Mouse (Mus musculus) intestine, postnatal 0 days (tissue): ENCODE measurements around the gene Bphl. TPM values are rescaled to one million over a fixed set of nuclear protein-coding genes. Genes with fewer than 3 reads are reported as not detected.
"Not testable (repeated sequence)": the region's sequence is repeated elsewhere in the genome, so short reads cannot be mapped to it uniquely, and the experiment has no call there.

Source experiments
- ATAC-seq: fragments of 200-750 bp; cut with Nextera tagmentation; 2 replicates; pipeline ENCODE4 v1.8.0; 2017; ENCODE audit warnings: mild to moderate bottlenecking, moderate TSS enrichment, moderate library complexity
- H3K27ac ChIP-seq: fragments of 300-500 bp; sonication (generic); 2 replicates; pipeline ENCODE4 v1.5.1; 2014; ENCODE audit warnings: mild to moderate bottlenecking, low read depth, low read length, moderate library complexity
- H3K27me3 ChIP-seq: fragments of 300-500 bp; sonication (generic); replicated peaks from 2 replicates; pipeline ENCODE4 v1.6.1; 2014; ENCODE audit warnings: low read length, mixed read lengths; ENCODE audit not compliant: control insufficient read depth, insufficient read depth
- H3K36me3 ChIP-seq: fragments of 300-500 bp; sonication (generic); 2 replicates; pipeline ENCODE4 v1.6.1; 2014; ENCODE audit warnings: mild to moderate bottlenecking, moderate library complexity; ENCODE audit not compliant: control insufficient read depth, insufficient read depth
- H3K4me1 ChIP-seq: fragments of 300-500 bp; sonication (generic); replicated peaks from 2 replicates; pipeline ENCODE4 v1.6.1; 2014; ENCODE audit warnings: antibody characterized with exemption, low read length, mixed read lengths; ENCODE audit not compliant: control insufficient read depth, insufficient read depth
- H3K4me2 ChIP-seq: fragments of 300-500 bp; sonication (generic); replicated peaks from 2 replicates; pipeline ENCODE4 v1.6.1; 2014; ENCODE audit warnings: low read depth, mild to moderate bottlenecking, moderate library complexity
- H3K4me3 ChIP-seq: fragments of 300-500 bp; sonication (generic); 2 replicates; pipeline ENCODE4 v1.5.1; 2014; ENCODE audit warnings: low read depth, low read length
- H3K9ac ChIP-seq: fragments of 300-500 bp; sonication (generic); 2 replicates; pipeline ENCODE4 v1.6.1; 2014; ENCODE audit warnings: mild to moderate bottlenecking, low read depth, low read length
- H3K9me3 ChIP-seq: fragments of 300-500 bp; sonication (generic); 2 replicates; pipeline ENCODE4 v1.6.1; 2016; ENCODE audit warnings: mixed run types; ENCODE audit not compliant: control insufficient read depth
- CTCF ChIP-seq: sonication (generic); IDR thresholded peaks from 2 replicates; pipeline ENCODE4 v1.5.1; 2016; ENCODE audit warnings: low read depth, mild to moderate bottlenecking, control low read depth, antibody characterized with exemption, moderate library complexity
- WGBS: fragments of 180-500 bp; shearing (Covaris S2); extraction: QIAGEN DNeasy Blood & Tissue Kit; methylation state at CpG from one replicate; pipeline ENCODE4 v1.1.7; 2014; 5-methylcytosine and 5-hydroxymethylcytosine counted together
- polyA plus RNA-seq: library from polyadenylated mRNA; unstranded; fragments of >200 nt; fragmentation: Nextera tagmentation; extraction: Ambion mirVana; gene quantifications from 2 replicates; pipeline ENCODE4 v1.2.1, GENCODE M21; 2015

The Bphl gene
- polyA plus RNA-seq, 1 experiment from 2014 or later, result 51.5 TPM

DNA sequence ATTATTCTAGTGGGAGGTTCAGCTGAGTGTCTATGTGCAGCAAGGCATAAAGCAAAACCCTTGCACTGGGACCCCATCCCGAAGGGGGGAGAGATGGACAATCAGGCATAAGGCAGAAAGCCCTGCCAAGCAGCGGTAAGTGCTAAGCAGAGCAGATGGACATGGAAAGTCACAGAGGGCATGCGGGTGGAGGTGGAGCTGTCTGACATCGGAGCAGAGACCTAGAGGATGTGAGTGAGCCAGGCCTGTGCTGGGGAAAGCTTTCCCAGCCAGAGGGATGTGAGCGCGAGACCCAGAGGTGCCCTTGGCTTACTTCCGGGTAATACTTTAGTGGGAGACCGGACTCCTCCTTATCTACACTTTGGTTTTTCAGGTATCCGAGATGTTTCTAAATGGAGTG lies 22.7 kb downstream of the Bphl start:
- TF ChIP-seq CTCF, result no peak
- Histone ChIP-seq H3K27me3 (no peaks in the 10 kb centered on the region), H3K9me3 (no peaks in the 10 kb centered on the region), H3K4me1 (no peaks in the 10 kb centered on the region), H3K27ac (no peak overlapping the region), H3K9ac (no peak overlapping the region), H3K4me2 (no peak overlapping the region), H3K4me3 (no peak overlapping the region), H3K36me3 (peaks cover 14% of the 10 kb centered on the region; the same call in 1 of the 2 replicates)
- 91% methylated on average over 9 of the region's 9 CpGs for WGBS
- no peak for ATAC-seq

DNA sequence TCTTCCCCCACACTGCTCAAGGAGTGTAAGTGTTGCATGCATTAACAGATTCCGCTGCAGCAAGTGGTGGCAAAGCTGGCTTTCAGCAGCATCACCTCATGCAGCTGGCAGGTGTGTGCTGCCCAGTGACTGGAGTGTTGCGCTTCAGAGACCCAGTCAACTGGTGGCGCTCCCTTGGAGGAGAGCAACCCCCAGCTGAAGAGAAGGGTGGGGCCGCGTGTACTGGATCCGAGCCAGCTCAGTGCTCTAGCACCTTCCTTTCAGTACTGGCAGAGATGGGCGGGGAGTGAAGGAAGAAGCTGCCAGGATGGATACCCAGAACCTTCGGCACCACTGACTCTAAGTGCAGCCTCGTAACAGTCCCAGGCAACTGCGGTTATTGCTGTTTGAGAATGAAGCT lies 25.1 kb downstream of the Bphl start:
- Histone ChIP-seq H3K27me3 (no peaks in the 10 kb centered on the region), H3K36me3 (peaks cover 14% of the 10 kb centered on the region; the same call in 1 of the 2 replicates), H3K4me2 (no peak overlapping the region), H3K9me3 (no peaks in the 10 kb centered on the region), H3K27ac (no peak overlapping the region), H3K4me3 (no peak overlapping the region), H3K4me1 (no peaks in the 10 kb centered on the region), H3K9ac (no peak overlapping the region)
- WGBS, result 81% methylated on average over 10 of the region's 10 CpGs
- ATAC-seq, result 0 out of 2 replicates have a peak, but pooled peaks have one; percentile 10
- no peak for TF ChIP-seq CTCF

DNA sequence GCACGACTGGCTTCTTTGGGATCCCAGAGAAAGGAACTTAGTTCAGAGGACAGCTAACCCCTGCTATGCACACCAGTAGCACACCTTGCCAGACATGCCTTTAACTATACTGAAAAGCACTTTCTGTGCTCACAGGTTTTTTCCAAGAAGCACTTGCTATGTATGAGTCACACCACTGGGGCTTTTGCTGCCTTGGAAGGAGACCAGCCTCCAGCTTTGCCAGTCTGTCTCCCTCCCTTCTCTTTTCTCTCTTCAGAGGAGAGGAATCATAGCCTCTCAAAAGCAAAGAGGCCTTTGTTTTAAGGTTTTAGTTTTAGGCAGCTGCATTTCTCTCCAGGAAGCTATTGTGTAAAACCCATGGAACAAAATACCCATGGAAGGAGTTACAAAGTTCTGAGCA lies 29.0 kb downstream of the Bphl start:
- H3K4me2 ChIP-seq, result no peak overlapping the region
- no peaks in the 10 kb centered on the region for H3K9me3 ChIP-seq
- peaks cover 8% of the 10 kb centered on the region; the same call in 1 of the 2 replicates for H3K36me3 ChIP-seq
- no peaks in the 10 kb centered on the region for H3K4me1 ChIP-seq
- ATAC-seq, result no peak
- 73% methylated on average over 1 of the region's 1 CpGs for WGBS
- H3K27me3 ChIP-seq, result no peaks in the 10 kb centered on the region
- H3K4me3 ChIP-seq, result no peak overlapping the region
- no peak overlapping the region for H3K27ac ChIP-seq
- H3K9ac ChIP-seq, result no peak overlapping the region
- TF ChIP-seq CTCF, result no peak

DNA sequence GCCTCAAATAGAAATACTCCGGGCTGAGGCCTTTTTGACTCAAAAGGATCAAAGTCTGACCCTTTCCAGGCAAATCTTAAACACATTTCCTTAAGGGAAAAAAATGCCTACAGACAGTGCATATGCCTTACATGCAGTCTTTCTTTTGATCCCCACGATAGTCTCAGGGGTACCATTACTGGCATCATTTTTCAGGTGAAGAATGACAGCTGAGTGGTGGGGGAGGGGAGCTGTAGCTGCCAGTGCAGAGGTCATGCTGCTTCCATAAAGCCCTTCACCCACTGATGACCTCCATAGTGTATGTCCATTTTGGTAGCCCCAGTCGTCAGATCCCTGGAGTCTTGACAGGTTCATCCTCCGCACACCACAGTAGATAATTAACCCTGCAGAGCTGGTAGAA lies 32.9 kb downstream of the Bphl start:
- no peaks in the 10 kb centered on the region for H3K27me3 ChIP-seq
- TF ChIP-seq CTCF, result no peak
- ATAC-seq, result no peak
- no peak overlapping the region for H3K9ac ChIP-seq
- no peak overlapping the region for H3K27ac ChIP-seq
- H3K4me1 ChIP-seq, result no peaks in the 10 kb centered on the region
- H3K4me3 ChIP-seq, result no peak overlapping the region
- no peaks in the 10 kb centered on the region for H3K9me3 ChIP-seq
- peaks cover 8% of the 10 kb centered on the region for H3K36me3 ChIP-seq
- no peak overlapping the region for H3K4me2 ChIP-seq
- WGBS, result 68% methylated on average over 4 of the region's 4 CpGs

DNA sequence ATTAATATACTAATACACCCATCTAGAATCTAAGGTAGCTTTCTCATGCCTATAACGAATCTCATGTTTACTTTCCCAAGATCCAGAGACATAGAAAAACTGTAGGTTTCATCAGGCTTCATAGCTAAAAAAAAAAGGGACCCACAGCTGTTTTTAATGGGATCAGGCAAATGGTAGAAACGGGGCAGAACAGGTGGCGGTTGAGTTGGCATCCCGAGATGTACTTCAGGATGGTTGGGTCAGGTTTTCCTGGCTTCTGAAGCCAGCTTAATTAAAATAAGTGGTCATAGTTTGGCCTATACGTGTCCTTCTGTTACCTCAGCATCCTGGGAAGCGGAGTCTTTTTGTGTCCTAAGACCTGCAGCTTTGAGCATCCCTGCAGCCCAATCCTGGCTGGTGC lies 34.4 kb downstream of the Bphl start:
- Histone ChIP-seq H3K4me2 (no peak overlapping the region), H3K36me3 (peaks cover 8% of the 10 kb centered on the region), H3K4me3 (no peak overlapping the region), H3K9me3 (no peaks in the 10 kb centered on the region), H3K27me3 (no peaks in the 10 kb centered on the region), H3K4me1 (no peaks in the 10 kb centered on the region), H3K27ac (no peak overlapping the region), H3K9ac (no peak overlapping the region)
- WGBS, result 88% methylated on average over 6 of the region's 6 CpGs
- no peak for ATAC-seq
- no peak for TF ChIP-seq CTCF

DNA sequence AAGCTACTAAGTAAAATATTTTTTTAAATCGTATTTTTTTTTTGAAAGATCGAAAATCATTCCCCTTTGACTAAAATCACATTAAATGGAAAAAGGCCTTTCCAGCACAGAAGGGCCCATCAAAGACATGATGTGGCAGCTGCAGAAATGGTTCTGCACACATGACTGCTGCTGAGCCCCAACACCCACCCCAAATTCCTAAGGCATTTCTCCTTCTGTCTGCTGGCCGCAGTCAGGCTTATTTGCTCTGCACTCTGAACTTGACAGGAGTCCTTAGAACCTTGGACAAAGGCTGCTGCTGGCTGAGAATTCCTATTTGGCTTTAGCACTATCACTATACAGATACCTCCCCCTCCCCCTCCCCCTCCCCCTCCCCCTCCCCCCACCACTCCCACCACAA lies 35.5 kb downstream of the Bphl start:
- H3K27ac ChIP-seq, result no peak overlapping the region
- no peak overlapping the region for H3K4me3 ChIP-seq
- no peaks in the 10 kb centered on the region for H3K27me3 ChIP-seq
- ATAC-seq, result no peak
- H3K4me2 ChIP-seq, result no peak overlapping the region
- no peak overlapping the region for H3K9ac ChIP-seq
- no peak for TF ChIP-seq CTCF
- peaks cover 8% of the 10 kb centered on the region for H3K36me3 ChIP-seq
- no peaks in the 10 kb centered on the region for H3K9me3 ChIP-seq
- H3K4me1 ChIP-seq, result no peaks in the 10 kb centered on the region
- 80% methylated on average over 3 of the region's 3 CpGs for WGBS

DNA sequence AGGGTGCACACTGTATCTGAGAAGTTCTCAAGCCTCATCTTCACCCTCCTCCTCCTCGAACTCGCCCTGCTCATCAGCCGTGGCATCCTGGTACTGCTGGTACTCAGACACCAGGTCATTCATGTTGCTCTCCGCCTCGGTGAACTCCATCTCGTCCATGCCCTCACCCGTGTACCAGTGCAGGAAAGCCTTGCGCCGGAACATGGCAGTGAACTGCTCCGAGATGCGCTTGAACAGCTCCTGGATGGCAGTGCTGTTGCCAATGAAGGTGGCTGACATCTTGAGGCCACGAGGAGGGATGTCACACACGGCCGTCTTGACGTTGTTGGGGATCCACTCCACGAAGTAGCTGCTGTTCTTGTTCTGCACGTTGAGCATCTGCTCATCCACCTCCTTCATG lies 37.0 kb downstream of the Bphl start:
- ATAC-seq, H3K9me3 ChIP-seq, H3K27me3 ChIP-seq, H3K4me1 ChIP-seq, H3K27ac ChIP-seq, H3K9ac ChIP-seq, H3K4me2 ChIP-seq, H3K36me3 ChIP-seq, H3K4me3 ChIP-seq: not testable (repeated sequence)
- 93% methylated on average over 8 of the region's 17 CpGs for WGBS

DNA sequence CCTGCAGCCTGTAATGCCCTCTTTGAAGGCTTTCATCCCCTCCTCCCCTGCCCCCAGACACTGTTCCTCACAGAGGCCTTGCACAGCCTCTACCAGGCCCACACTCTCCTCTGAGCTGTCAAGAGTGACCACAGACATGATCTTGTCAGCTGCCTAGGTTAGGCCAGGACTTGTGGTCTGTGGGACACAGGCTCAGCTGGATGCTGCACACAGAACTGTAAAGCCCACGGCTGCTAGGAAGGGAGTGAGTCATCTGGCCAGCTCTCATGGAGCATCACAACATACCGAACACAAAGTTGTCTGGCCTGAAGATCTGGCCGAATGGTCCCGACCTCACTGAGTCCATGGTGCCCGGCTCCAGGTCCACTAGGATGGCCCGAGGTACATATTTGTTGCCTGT lies 38.5 kb downstream of the Bphl start:
- H3K4me1 ChIP-seq, H3K27me3 ChIP-seq, H3K36me3 ChIP-seq, H3K4me2 ChIP-seq, H3K9me3 ChIP-seq, H3K4me3 ChIP-seq, ATAC-seq, H3K9ac ChIP-seq, H3K27ac ChIP-seq: not testable (repeated sequence)
- WGBS, result 82% methylated on average over 6 of the region's 6 CpGs
